Mouse (Mus musculus) heart, embryonic 14.5 days (tissue): ENCODE data around the gene Ccl9. TPM values are rescaled to one million over a fixed set of nuclear protein-coding genes. Genes with fewer than 3 reads are reported as not detected.

Experiments used
- ATAC-seq: fragments of 200-750 bp; cut with Nextera tagmentation; 2 replicates; pipeline ENCODE4 v1.8.0; 2017; ENCODE audit warnings: low read depth, moderate TSS enrichment; ENCODE audit not compliant: insufficient number of reproducible peaks, insufficient read depth, low FRiP score
- H3K27ac ChIP-seq, 2 experiments: fragments of 200-500 bp in 1 of 2; fragments of 300-500 bp in 1 of 2; sonication (generic) in 1 of 2; replicated peaks in 1 of 2; 2 replicates each; pipeline ENCODE4 v1.5.1; 2012 to 2014; ENCODE audit warnings: low read depth in 2 of 2, low read length in 2 of 2, control low read depth in 1 of 2, mild to moderate bottlenecking in 1 of 2, mixed read lengths in 1 of 2; ENCODE audit not compliant: control insufficient read depth in 1 of 2, insufficient read depth in 1 of 2
- H3K27me3 ChIP-seq: fragments of 300-500 bp; sonication (generic); 2 replicates; pipeline ENCODE4 v1.6.1; 2014; ENCODE audit warnings: mild to moderate bottlenecking, low read length, control low read depth; ENCODE audit not compliant: control insufficient read depth, insufficient read depth
- H3K36me3 ChIP-seq: fragments of 300-500 bp; sonication (generic); 2 replicates; pipeline ENCODE4 v1.6.1; 2014; ENCODE audit warnings: mild to moderate bottlenecking, control low read depth, low read length, mixed read lengths; ENCODE audit not compliant: control insufficient read depth, insufficient read depth
- H3K4me1 ChIP-seq, 2 experiments: fragments of 200-500 bp in 1 of 2; fragments of 300-500 bp in 1 of 2; sonication (generic) in 1 of 2; 2 replicates each; pipeline ENCODE4 v1.6.1; 2012 to 2014; ENCODE audit warnings: low read length in 2 of 2, control low read depth in 1 of 2, mixed read lengths in 1 of 2; ENCODE audit not compliant: control insufficient read depth in 2 of 2, insufficient read depth in 2 of 2
- H3K4me2 ChIP-seq: fragments of 300-500 bp; sonication (generic); 2 replicates; pipeline ENCODE4 v1.6.1; 2014; ENCODE audit warnings: mild to moderate bottlenecking, low read length
- H3K4me3 ChIP-seq, 2 experiments: fragments of 200-500 bp in 1 of 2; fragments of 300-500 bp in 1 of 2; sonication (generic) in 1 of 2; 2 replicates each; pipeline ENCODE4 v1.5.1; 2012 to 2014; ENCODE audit warnings: low read length in 2 of 2, mild to moderate bottlenecking in 2 of 2, control low read depth in 1 of 2, low read depth in 1 of 2, moderate library complexity in 1 of 2; ENCODE audit not compliant: control insufficient read depth in 1 of 2, insufficient read depth in 1 of 2
- H3K9ac ChIP-seq: fragments of 300-500 bp; sonication (generic); 2 replicates; pipeline ENCODE4 v1.6.1; 2014; ENCODE audit warnings: mild to moderate bottlenecking, low read length
- H3K9me3 ChIP-seq: fragments of 300-500 bp; sonication (generic); 2 replicates; pipeline ENCODE4 v1.6.1; 2016; ENCODE audit warnings: low read length, control low read depth; ENCODE audit not compliant: control insufficient read depth
- WGBS: fragments of 180-500 bp; shearing (Covaris S2); extraction: QIAGEN DNeasy Blood & Tissue Kit; methylation state at CpG from one replicate; pipeline ENCODE4 v1.1.7; 2014; 5-methylcytosine and 5-hydroxymethylcytosine counted together
- polyA plus RNA-seq: library from polyadenylated mRNA; unstranded; fragments of >200 nt; fragmentation: Nextera tagmentation; extraction: Ambion mirVana; gene quantifications from 2 replicates; pipeline ENCODE4 v1.2.1, GENCODE M21; 2014

Gene Ccl9
- polyA plus RNA-seq, 1 experiment from 2014 or later: 3.0 TPM

DNA sequence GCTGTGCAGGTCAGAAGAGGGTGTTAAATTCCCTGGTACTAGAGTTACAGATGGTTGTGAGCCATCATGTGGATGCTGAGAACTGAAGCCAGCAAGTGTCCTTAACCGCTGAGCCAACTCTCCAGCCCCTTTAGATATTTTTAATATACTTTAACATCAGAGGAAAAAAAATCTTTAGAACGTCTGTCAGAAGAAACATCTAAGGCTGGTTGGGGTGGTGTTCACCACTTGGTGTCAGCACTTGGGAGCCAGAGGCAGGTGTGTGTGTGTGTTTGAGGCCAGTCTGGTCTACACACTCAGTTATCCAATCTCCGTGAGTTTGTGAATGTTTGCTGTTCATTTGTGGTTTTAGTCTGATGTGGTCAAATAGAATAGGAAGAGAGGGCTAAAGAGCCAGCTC lies 563 bp upstream of the Ccl9 start:
- ATAC-seq: no peak
- Histone ChIP-seq H3K36me3 (no peaks in the 10 kb centered on the region), H3K27me3 (no peaks in the 10 kb centered on the region), H3K4me2 (no peak overlapping the region), H3K4me1 (no peaks in the 10 kb centered on the region), H3K4me3 (no peak overlapping the region), H3K27ac (no peak overlapping the region), H3K9ac (no peak overlapping the region), H3K9me3 (no peaks in the 10 kb centered on the region)
- 79% methylated on average over 3 of the region's 3 CpGs for WGBS

GRCm38 (mm10) chr11:83576927-83577555 lies 1.4 kb downstream of the Ccl9 start:
- Histone ChIP-seq H3K9ac (no peak overlapping the region), H3K27ac (no peak overlapping the region)
- WGBS: 76% methylated on average over 4 of the region's 4 CpGs

DNA sequence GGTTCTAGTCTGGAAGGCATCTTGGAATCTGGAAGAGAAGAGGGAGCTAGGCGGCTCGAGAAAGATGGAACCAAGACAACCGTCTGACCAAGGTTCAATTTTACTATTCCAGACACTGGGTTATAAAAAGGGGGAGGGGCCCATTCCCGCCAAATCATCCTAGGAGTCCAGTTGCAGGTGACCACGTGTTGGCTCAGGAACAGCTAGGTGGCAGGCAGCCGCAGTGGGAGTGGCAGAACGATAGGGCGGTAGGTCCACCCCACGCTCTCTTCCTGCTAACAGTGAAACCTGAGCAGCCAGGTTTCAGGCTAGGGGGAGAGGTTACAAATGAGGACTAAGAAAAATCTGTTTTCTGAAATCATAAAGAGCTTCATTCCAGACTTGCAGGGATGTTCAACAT lies 5.6 kb downstream of the Ccl9 start:
- Histone ChIP-seq H3K9ac (no peak overlapping the region), H3K9me3 (no peaks in the 10 kb centered on the region), H3K4me2 (no peak overlapping the region), H3K4me1 (no peaks in the 10 kb centered on the region), H3K27ac (no peak overlapping the region), H3K4me3 (no peak overlapping the region), H3K36me3 (no peaks in the 10 kb centered on the region), H3K27me3 (no peaks in the 10 kb centered on the region)
- no peak for ATAC-seq
- WGBS: 48% methylated on average over 9 of the region's 9 CpGs

More at GRCm38 (mm10) chr11:83576927-83577555, 1.4 kb downstream of the Ccl9 start:
- ATAC-seq: no peak
- Histone ChIP-seq H3K36me3 (no peaks in the 10 kb centered on the region), H3K27me3 (no peaks in the 10 kb centered on the region), H3K9me3 (no peaks in the 10 kb centered on the region), H3K4me2 (no peak overlapping the region), H3K4me3 (no peak overlapping the region), H3K4me1 (no peaks in the 10 kb centered on the region)

GRCm38 (mm10) chr11:83572223-83572622 lies 6.2 kb downstream of the Ccl9 start:
- no peak overlapping the region for H3K9ac ChIP-seq
- H3K4me1 ChIP-seq: no peaks in the 10 kb centered on the region
- no peaks in the 10 kb centered on the region for H3K9me3 ChIP-seq
- no peak overlapping the region for H3K4me3 ChIP-seq
- no peak overlapping the region for H3K27ac ChIP-seq
- no peak overlapping the region for H3K4me2 ChIP-seq
- WGBS: 69% methylated on average over 8 of the region's 8 CpGs
- H3K27me3 ChIP-seq: no peaks in the 10 kb centered on the region
- ATAC-seq: no peak
- H3K36me3 ChIP-seq: no peaks in the 10 kb centered on the region

- no peaks in the 10 kb centered on the region for H3K4me1 ChIP-seq
- no peak overlapping the region for H3K9ac ChIP-seq
- no peaks in the 10 kb centered on the region for H3K27me3 ChIP-seq
- WGBS: 83% methylated on average over 2 of the region's 2 CpGs
- no peak overlapping the region for H3K4me3 ChIP-seq
- no peak overlapping the region for H3K27ac ChIP-seq
- H3K9me3 ChIP-seq: no peaks in the 10 kb centered on the region
- H3K36me3 ChIP-seq: no peaks in the 10 kb centered on the region
- ATAC-seq: no peak
- H3K4me2 ChIP-seq: no peak overlapping the region
Observed at GRCm38 (mm10) chr11:83570189-83570588, 8.2 kb downstream of the Ccl9 start.

DNA sequence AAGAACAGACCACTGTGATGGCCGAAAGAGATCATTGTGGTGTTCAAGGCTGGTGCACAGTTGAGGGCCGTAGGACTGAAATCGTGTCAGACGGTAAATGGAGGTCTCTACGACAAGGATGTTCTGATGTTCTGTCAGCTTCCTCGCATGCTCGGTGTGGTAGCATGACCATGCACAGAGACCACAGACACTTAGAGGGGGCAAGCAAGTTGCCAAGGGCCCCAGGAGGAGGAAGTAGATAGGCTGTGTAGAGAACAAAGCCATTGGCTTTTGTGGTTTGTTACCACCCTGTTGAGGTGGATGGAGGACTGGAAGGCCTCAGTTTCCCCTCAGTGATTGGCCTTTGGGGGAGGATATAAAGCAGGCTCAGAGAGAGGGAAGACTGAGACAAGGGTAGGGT lies 9.2 kb downstream of the Ccl9 start:
- Histone ChIP-seq H3K27ac (no peak overlapping the region), H3K4me1 (no peaks in the 10 kb centered on the region), H3K9ac (no peak overlapping the region), H3K36me3 (no peaks in the 10 kb centered on the region), H3K27me3 (no peaks in the 10 kb centered on the region), H3K9me3 (no peaks in the 10 kb centered on the region), H3K4me2 (no peak overlapping the region), H3K4me3 (no peak overlapping the region)
- 82% methylated on average over 7 of the region's 7 CpGs for whole genome bisulfite sequencing
- ATAC-seq: no peak

DNA sequence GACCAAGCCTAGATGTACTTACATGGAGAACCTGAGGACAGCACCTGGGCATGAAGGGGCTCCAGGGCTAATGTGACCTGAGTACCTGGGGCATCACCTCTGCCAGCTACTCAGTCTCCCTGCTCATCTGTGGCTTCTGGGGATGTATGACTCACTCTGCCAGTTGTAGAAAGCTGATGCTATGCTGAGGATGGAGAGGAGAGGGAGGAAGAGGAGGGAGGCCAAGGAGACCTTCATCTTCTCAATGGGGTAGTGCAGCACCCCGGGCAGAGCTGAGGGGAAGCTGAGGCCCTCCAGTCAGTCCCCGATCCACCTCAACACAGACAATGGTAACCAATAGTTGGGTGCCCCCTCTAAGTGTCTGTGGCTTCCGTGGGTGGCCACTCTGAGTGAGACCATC lies 9.7 kb downstream of the Ccl9 start:
- H3K27me3 ChIP-seq: no peaks in the 10 kb centered on the region
- H3K4me2 ChIP-seq: no peak overlapping the region
- 72% methylated on average over 3 of the region's 3 CpGs for WGBS
- H3K4me1 ChIP-seq: no peaks in the 10 kb centered on the region
- no peak for ATAC-seq
- H3K9me3 ChIP-seq: no peaks in the 10 kb centered on the region
- no peak overlapping the region for H3K4me3 ChIP-seq
- H3K36me3 ChIP-seq: no peaks in the 10 kb centered on the region
- no peak overlapping the region for H3K27ac ChIP-seq
- H3K9ac ChIP-seq: no peak overlapping the region

DNA sequence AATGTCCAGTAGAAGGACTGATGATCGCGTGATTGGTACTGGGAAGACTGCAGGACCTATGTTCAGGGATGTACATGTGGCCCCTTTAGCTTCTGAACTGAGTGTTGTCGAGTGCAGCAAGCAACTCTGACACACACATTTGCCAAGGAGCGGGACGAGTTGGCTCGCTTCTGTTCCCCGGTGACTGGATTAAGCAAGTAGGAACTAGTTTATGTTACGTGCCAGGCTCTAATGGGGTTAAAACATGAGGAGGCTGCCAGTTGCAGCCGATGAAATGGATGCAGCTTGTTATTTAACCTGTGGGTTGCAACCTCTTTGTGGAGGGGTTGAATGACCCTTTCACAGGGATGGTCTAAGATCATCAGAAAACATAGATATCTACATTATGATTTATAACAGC lies 10.4 kb downstream of the Ccl9 start:
- Histone ChIP-seq H3K9ac (no peak overlapping the region), H3K9me3 (no peaks in the 10 kb centered on the region), H3K4me1 (no peaks in the 10 kb centered on the region), H3K4me3 (no peak overlapping the region), H3K27ac (no peak overlapping the region), H3K27me3 (no peaks in the 10 kb centered on the region), H3K36me3 (no peaks in the 10 kb centered on the region), H3K4me2 (no peak overlapping the region)
- WGBS: 85% methylated on average over 9 of the region's 9 CpGs
- no peak for ATAC-seq
